Mouse (Mus musculus) embryonic facial prominence, embryonic 10.5 days (tissue): ENCODE data around the gene Rap1gap2. TPM values are rescaled to one million over a fixed set of nuclear protein-coding genes. Genes with fewer than 3 reads are reported as not detected.
A peak's percentile ranks its signal among the peaks of the same experiment; 100 is the strongest.

ENCODE experiments used
- DNase-seq: peaks from one replicate; pipeline ENCODE4 v3.0.0-alpha.2; 2017; ENCODE audit warnings: low spot score
- H3K27ac ChIP-seq: fragments of 300-500 bp; sonication (generic); replicated peaks from 2 replicates; pipeline ENCODE4 v1.5.1; 2016; ENCODE audit warnings: mild to moderate bottlenecking
- H3K27me3 ChIP-seq: fragments of 300-500 bp; sonication (generic); replicated peaks from 2 replicates; pipeline ENCODE4 v1.6.1; 2016; ENCODE audit warnings: low read depth, mild to moderate bottlenecking; ENCODE audit not compliant: poor library complexity, severe bottlenecking
- H3K36me3 ChIP-seq: fragments of 300-500 bp; sonication (generic); replicated peaks from 2 replicates; pipeline ENCODE4 v1.6.1; 2016; ENCODE audit warnings: mild to moderate bottlenecking, moderate library complexity
- H3K4me1 ChIP-seq: fragments of 300-500 bp; sonication (generic); 2 replicates; pipeline ENCODE4 v1.6.1; 2016
- H3K4me3 ChIP-seq: fragments of 300-500 bp; sonication (generic); 2 replicates; pipeline ENCODE4 v1.5.1; 2016; ENCODE audit warnings: mild to moderate bottlenecking, moderate library complexity
- H3K9me3 ChIP-seq: fragments of 300-500 bp; sonication (generic); 2 replicates; pipeline ENCODE4 v1.6.1; 2016; ENCODE audit warnings: mild to moderate bottlenecking
- WGBS: fragments of 180-500 bp; shearing (Covaris S2); methylation state at CpG from one replicate; pipeline ENCODE4 v1.1.7; 2016; 5-methylcytosine and 5-hydroxymethylcytosine counted together
- polyA plus RNA-seq: library from polyadenylated mRNA; unstranded; fragments of >200 nt; fragmentation: Nextera tagmentation; extraction: Ambion mirVana; gene quantifications from 2 replicates; pipeline ENCODE4 v1.2.1, GENCODE M21; 2016

Rap1gap2 gene
- polyA plus RNA-seq, 1 experiment from 2014 or later: 1.9 TPM

- H3K27me3 ChIP-seq: peaks cover 69% of the 10 kb centered on the region
- WGBS: 58% methylated on average over 5 of the region's 5 CpGs
- no peaks in the 10 kb centered on the region for H3K36me3 ChIP-seq
These were observed 4.9 kb upstream of the Rap1gap2 start for GRCm38 (mm10) chr11:74615571-74615970.

GRCm38 (mm10) chr11:74613428-74613827 is 2.7 kb upstream of the Rap1gap2 start:
- H3K36me3 ChIP-seq: no peaks in the 10 kb centered on the region
- no peaks in the 10 kb centered on the region for H3K9me3 ChIP-seq
- H3K27me3 ChIP-seq: peaks cover 68% of the 10 kb centered on the region
- H3K27ac ChIP-seq: no peak overlapping the region
- no peak overlapping the region for H3K4me3 ChIP-seq
- no peak for DNase-seq
- peaks cover 17% of the 10 kb centered on the region for H3K4me1 ChIP-seq
- WGBS: 63% methylated on average over 4 of the region's 4 CpGs

More at GRCm38 (mm10) chr11:74615571-74615970, 4.9 kb upstream of the Rap1gap2 start:
- no peak overlapping the region for H3K4me3 ChIP-seq
- no peak for DNase-seq
- no peak overlapping the region for H3K27ac ChIP-seq
- H3K4me1 ChIP-seq: peaks cover 19% of the 10 kb centered on the region
- H3K9me3 ChIP-seq: no peaks in the 10 kb centered on the region

- no peak for DNase-seq
- H3K4me1 ChIP-seq: peaks cover 17% of the 10 kb centered on the region
- H3K27me3 ChIP-seq: peaks cover 63% of the 10 kb centered on the region
- 18% methylated on average over 7 of the region's 7 CpGs for WGBS
- H3K27ac ChIP-seq: no peak overlapping the region
- no peak overlapping the region for H3K4me3 ChIP-seq
- no peaks in the 10 kb centered on the region for H3K9me3 ChIP-seq
- no peaks in the 10 kb centered on the region for H3K36me3 ChIP-seq
These were observed 722 bp upstream of the Rap1gap2 start for GRCm38 (mm10) chr11:74611437-74611836.

- WGBS: 17% methylated on average over 5 of the region's 5 CpGs
- Histone ChIP-seq H3K4me1 (peaks cover 17% of the 10 kb centered on the region), H3K36me3 (no peaks in the 10 kb centered on the region), H3K4me3 (peak overlapping the region; percentile 56), H3K27me3 (peaks cover 57% of the 10 kb centered on the region), H3K9me3 (no peaks in the 10 kb centered on the region), H3K27ac (no peak overlapping the region)
- no peak for DNase-seq
These were observed 647 bp downstream of the Rap1gap2 start for GRCm38 (mm10) chr11:74610068-74610467.

- H3K9me3 ChIP-seq: peaks cover 8% of the 10 kb centered on the region; the same call in 1 of the 2 replicates
- no peak for DNase-seq
- H3K36me3 ChIP-seq: no peaks in the 10 kb centered on the region
- H3K27me3 ChIP-seq: no peaks in the 10 kb centered on the region
- no peak overlapping the region for H3K4me3 ChIP-seq
- 92% methylated on average over 1 of the region's 1 CpGs for WGBS
- H3K4me1 ChIP-seq: no peaks in the 10 kb centered on the region
- no peak overlapping the region for H3K27ac ChIP-seq
These were observed 8.4 kb downstream of the Rap1gap2 start for GRCm38 (mm10) chr11:74602286-74602685.

- Histone ChIP-seq H3K4me1 (no peaks in the 10 kb centered on the region), H3K27me3 (peaks cover 3% of the 10 kb centered on the region), H3K27ac (no peak overlapping the region), H3K4me3 (no peak overlapping the region), H3K9me3 (peaks cover 8% of the 10 kb centered on the region; the same call in 1 of the 2 replicates), H3K36me3 (no peaks in the 10 kb centered on the region)
- no peak for DNase-seq
These were observed 12.8 kb downstream of the Rap1gap2 start for GRCm38 (mm10) chr11:74597990-74598337.

GRCm38 (mm10) chr11:74597283-74597989 is 13.3 kb downstream of the Rap1gap2 start:
- no peak overlapping the region for H3K4me3 ChIP-seq
- H3K27ac ChIP-seq: no peak overlapping the region
- H3K27me3 ChIP-seq: peaks cover 8% of the 10 kb centered on the region
- no peaks in the 10 kb centered on the region for H3K36me3 ChIP-seq
- DNase-seq: no peak
- H3K4me1 ChIP-seq: no peaks in the 10 kb centered on the region
- WGBS: 78% methylated on average over 4 of the region's 4 CpGs
- peaks cover 8% of the 10 kb centered on the region; the same call in 1 of the 2 replicates for H3K9me3 ChIP-seq

GRCm38 (mm10) chr11:74592246-74592645 is 18.5 kb downstream of the Rap1gap2 start:
- Histone ChIP-seq H3K4me1 (peaks cover 11% of the 10 kb centered on the region), H3K27me3 (peaks cover 59% of the 10 kb centered on the region), H3K36me3 (no peaks in the 10 kb centered on the region), H3K4me3 (no peak overlapping the region), H3K27ac (no peak overlapping the region), H3K9me3 (no peaks in the 10 kb centered on the region)
- 82% methylated on average over 3 of the region's 3 CpGs for WGBS
- no peak for DNase-seq

GRCm38 (mm10) chr11:74590691-74591090 is 20.0 kb downstream of the Rap1gap2 start:
- Histone ChIP-seq H3K4me1 (peaks cover 11% of the 10 kb centered on the region), H3K9me3 (no peaks in the 10 kb centered on the region), H3K36me3 (no peaks in the 10 kb centered on the region), H3K27me3 (peaks cover 73% of the 10 kb centered on the region), H3K27ac (no peak overlapping the region), H3K4me3 (peak overlapping the region; percentile 59; the same call in 1 of the 2 replicates)
- 34% methylated on average over 13 of the region's 13 CpGs for WGBS
- no peak for DNase-seq

GRCm38 (mm10) chr11:74590239-74590596 is 20.5 kb downstream of the Rap1gap2 start:
- under 1% methylated on average over 25 of the region's 25 CpGs for whole genome bisulfite sequencing
- Histone ChIP-seq H3K27ac (no peak overlapping the region), H3K36me3 (no peaks in the 10 kb centered on the region), H3K4me3 (peak overlapping the region; percentile 59), H3K9me3 (no peaks in the 10 kb centered on the region), H3K27me3 (peaks cover 73% of the 10 kb centered on the region), H3K4me1 (peaks cover 11% of the 10 kb centered on the region)
- DNase-seq: no peak

GRCm38 (mm10) chr11:74589401-74590238 is 21.1 kb downstream of the Rap1gap2 start:
- H3K27me3 ChIP-seq: peaks cover 73% of the 10 kb centered on the region
- DNase-seq: peak; percentile 37
- H3K36me3 ChIP-seq: no peaks in the 10 kb centered on the region
- WGBS: 4% methylated on average over 66 of the region's 66 CpGs
- peak overlapping the region; percentile 59 for H3K4me3 ChIP-seq
- no peaks in the 10 kb centered on the region for H3K9me3 ChIP-seq
- H3K4me1 ChIP-seq: peaks cover 11% of the 10 kb centered on the region
- H3K27ac ChIP-seq: no peak overlapping the region

GRCm38 (mm10) chr11:74586401-74586800 is 24.3 kb downstream of the Rap1gap2 start:
- 70% methylated on average over 5 of the region's 5 CpGs for whole genome bisulfite sequencing
- H3K9me3 ChIP-seq: no peaks in the 10 kb centered on the region
- H3K36me3 ChIP-seq: no peaks in the 10 kb centered on the region
- H3K4me3 ChIP-seq: no peak overlapping the region
- DNase-seq: no peak
- no peak overlapping the region for H3K27ac ChIP-seq
- H3K27me3 ChIP-seq: peaks cover 55% of the 10 kb centered on the region
- H3K4me1 ChIP-seq: peaks cover 11% of the 10 kb centered on the region
